Mouse (Mus musculus) fat pad, adult 2 months (tissue): ENCODE results near the gene Lgals7.
A peak's percentile ranks its signal among the peaks of the same experiment; 100 is the strongest.

Experiments
- DNase-seq: peaks from one replicate; pipeline ENCODE4 v3.0.0-alpha.2; 2011; ENCODE audit warnings: low read depth, low spot score; ENCODE audit errors: extremely low read depth

Lgals7 gene

DNA sequence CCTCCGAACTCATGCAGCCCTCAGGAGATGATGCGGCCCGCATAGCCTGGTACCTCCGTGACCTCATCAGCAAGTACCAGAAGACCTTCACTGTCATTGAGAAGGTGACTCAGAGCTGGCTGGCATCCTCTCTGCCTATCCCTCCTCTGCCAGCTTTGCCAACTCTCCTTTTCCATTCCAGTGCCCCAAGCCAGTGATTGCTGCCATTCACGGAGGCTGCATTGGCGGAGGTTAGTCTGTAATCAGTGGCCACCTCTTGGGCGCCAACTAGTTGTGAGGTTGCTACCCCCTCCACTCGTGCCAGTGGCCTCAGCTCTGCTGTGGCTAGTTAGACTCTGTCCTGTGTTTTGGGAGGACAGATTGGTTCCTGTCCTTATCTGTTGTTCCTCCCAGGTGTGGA is 33.8 kb upstream of the Lgals7 start:
- DNase-seq: no peak

DNA sequence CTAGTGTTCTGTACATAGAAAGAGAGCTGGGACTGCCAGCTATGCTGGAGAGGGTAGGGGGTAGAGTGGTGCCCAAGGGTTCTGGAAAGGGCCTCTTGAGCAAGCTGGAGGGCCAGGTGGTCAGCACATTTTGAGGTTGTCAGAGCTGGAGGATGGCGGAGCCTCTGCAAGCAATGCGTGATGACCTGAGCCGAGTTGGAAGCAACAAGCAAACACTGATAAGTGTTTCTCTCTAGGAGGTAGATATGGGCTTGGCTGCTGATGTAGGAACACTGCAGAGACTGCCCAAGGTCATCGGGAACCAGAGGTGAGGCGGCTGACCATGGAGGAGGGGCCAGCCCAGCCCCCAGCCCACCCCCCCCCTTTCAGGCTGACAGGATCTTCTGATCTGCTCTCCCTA is 32.7 kb upstream of the Lgals7 start:
- DNase-seq: no peak

DNA sequence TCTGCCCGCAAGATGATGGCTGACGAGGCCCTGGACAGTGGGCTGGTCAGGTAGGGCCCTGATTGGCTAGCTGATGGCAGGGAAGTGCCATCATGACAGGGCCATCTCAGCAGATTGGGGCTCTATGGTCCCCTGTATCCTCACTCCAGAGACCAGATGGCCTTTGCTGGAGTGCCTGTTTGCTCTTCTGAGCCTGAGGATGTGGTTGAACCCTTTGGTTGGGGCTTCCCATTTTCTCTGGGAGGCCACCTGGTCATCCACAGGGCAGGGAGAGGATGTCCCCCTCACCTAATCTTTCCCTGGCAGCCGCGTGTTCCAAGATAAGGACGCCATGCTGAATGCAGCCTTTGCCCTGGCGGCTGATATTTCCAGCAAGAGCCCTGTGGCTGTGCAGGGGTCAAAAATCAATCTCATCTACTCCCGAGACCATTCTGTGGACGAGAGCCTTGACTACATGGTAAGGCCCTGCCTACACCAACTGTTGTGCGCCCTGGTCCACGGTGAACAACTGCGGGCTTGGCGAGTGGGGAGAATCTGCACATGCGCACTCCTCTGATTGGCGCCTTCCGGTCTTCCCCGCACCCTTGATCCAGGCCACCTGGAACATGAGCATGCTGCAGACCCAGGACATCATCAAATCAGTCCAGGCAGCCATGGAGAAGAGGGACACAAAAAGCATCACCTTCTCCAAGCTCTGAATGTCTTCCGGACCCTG is 32.1 kb upstream of the Lgals7 start:
- no peak for DNase-seq

DNA sequence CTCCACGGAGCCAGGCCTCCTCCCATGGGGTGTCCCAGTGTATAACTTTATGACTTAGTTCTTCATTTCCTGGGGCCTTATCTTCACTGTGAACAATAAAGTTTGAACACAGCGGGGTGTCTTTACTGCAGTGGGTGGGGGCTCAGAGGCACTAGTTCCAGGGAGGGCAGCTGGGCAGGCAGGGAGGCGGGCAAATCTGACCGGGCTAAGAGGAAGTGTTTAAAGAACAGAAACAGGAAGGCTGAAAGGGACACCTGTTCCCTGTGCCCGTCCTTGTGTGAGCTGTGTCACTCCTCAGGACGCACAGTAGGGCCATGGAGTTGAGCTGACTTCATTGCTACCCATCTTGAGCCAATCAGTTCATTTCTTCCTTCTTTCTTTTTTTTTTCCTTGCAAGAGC is 31.5 kb upstream of the Lgals7 start:
- DNase-seq: no peak

DNA sequence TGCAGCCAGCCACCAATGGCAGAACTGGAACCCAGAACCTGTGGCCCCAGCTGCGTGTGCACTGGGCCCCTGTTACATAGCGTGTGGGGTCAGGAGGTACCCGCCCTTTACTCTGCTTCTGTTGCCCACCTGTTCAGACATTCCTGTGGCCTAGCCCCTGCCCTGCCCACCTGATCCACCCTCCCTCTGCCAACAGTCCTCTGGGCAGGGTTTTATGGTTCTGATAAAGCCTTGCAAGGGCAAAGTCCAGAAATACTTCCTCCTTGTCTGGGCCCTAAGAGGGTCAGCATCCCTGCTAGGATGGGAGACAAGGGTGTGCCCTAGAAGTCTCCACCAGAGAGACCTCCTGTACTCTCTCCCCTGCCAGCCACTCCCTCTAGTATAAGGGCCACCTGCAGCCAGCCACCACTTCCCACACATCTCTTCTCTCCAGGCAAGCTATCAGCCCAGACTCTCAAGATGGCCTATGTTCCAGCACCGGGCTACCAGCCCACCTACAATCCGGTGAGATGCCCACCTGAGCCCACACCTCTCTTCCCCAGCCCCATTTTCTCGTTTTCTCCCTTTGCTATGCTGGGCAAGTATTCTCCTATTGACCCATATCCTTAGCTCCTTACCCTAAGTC is 29.8 kb upstream of the Lgals7 start, which contains the start of gene Lgals4:
TSS of gene Lgals4 (plus strand) at position 132 of the 625 bp plus-strand sequence.
- no peak for DNase-seq

DNA sequence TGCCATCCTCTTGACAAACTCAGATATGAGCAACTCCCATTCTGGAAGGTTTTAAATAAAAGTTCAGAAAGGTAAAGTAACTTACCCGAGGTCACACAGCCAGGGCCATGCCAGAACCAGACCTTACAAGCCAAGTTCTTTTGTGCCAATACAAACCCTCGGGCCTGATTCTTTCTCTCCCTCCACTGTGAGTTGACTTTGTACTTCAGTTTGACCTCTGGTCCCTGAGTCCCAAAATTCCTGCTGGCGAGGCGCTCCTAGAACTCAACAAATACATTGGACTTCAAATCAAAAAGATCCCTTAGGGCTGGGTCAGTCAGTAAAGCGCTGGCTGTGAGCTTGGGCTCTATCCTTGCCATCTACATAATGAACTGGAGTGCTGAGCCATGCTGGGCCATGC is 26.7 kb upstream of the Lgals7 start:
- no peak for DNase-seq

DNA sequence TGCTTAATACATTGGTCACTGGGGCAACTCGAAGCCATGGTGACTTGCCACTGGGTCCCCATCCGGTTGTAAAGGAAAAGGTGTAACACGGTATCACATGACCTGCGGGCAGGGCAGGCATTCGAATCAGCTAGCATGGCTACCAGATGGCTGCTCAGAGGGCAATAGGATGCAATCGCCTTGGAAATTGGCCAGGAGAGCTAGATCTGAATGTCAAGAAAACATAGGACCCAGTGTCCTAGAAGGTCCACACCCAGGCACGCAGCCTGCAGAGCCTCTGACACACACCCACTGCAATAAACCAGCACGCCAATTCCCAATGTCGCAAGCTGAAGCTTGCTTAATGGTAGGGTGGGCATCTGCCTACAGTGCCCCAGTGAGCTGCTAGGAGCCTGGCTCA is 25.3 kb upstream of the Lgals7 start:
- DNase-seq: peak; percentile 92

DNA sequence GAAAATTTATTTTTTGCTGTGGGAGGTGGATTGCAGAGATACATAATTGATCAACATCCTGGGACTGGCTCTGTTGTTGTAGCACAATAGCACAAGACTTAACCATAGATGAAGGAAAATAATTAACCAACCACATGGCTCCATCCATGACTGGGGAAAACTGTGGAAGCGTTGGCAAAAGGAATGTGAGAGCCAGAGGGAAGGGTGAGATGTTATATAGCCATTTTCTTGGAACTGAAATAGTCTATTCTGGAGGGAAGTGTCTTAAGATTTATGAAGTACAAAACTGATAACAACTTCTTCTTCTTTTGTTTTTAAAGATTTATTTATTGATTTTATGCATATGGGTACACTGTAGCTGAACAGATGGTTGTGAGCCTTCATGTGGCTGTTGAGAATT is 16.4 kb upstream of the Lgals7 start:
- no peak for DNase-seq

DNA sequence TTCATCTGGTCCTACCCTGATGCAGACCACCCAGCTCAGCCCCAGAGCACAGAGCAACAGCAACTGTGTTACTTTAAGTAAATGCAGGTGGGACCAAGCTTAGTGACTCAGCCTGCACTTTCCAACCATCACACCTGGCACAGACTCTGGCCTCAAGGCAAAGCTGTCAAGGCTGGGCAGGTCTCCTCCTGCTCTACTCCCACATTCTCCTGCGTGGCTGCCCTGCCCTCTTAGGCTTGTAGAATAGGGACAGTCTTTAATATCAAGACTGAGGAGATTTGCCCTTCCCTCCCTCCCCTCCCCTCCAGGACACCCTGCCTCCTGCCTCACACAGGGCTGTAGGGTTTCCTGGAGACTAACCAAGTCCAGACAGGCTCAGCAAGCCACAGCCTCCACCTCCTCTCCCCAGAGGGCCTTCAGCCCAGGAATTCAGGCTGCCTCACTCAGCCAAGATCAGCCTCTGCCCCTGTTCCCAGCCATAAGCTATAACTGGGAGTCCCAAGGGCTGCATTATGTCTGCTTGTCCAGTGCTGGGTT is 13.9 kb upstream of the Lgals7 start:
- DNase-seq: peak; percentile 97

DNA sequence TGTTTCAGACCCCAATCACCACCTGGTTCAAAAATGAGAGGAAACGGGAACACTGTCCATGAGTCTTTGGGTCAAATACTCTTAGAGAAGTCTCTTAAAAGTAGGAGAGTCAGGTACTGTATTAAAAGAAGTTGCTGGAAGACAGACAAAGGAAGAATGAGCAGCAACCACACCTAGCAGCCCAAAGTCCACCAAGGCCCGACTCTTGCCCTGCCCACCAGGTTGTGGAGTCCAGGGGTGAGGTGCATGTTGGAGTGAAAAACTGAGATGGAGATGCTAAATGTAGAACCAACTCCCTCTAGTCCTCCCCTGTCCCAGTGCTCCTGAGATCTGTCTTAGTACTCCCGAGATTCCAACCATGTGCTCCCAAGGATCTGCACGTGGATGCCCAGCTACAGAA is 13.0 kb upstream of the Lgals7 start:
- DNase-seq: no peak

DNA sequence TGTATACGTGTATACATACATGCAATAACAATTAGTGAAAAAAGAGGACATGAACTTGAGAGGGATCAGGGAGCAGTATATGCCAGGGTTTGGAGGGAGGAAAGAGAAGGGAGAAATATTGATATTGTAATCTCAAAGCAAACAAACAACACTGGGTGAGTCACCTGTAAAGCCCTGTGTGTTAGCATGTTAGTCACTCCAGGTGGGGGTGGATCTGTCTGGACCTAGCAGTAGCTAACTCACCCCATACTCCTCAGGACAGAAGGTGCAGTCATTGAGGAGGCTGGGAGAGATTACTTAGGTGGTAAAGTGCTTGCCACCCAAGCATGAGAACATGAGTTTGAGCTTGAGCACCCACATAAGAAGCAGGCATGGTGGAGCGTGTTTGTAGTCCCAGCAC is 3.7 kb upstream of the Lgals7 start:
- DNase-seq: no peak

DNA sequence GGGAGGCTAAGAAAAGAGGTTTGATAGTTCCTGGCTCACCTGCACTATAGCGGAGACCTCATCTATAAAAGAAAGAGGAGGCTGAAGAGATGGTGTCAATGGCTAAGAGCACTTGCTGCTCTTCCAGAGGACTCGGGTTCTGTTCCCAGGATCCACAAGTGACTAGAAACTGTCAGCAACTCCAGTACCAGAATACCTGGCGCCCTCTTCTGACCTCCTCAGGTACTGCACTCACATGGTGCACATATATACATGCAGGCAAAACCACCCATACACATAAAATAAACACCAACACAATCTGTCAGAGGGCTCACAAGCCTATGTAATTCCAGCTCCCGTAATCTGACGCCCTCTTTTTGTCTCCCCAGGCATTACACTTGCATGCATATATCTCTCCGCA is 2.8 kb upstream of the Lgals7 start:
- DNase-seq: no peak

DNA sequence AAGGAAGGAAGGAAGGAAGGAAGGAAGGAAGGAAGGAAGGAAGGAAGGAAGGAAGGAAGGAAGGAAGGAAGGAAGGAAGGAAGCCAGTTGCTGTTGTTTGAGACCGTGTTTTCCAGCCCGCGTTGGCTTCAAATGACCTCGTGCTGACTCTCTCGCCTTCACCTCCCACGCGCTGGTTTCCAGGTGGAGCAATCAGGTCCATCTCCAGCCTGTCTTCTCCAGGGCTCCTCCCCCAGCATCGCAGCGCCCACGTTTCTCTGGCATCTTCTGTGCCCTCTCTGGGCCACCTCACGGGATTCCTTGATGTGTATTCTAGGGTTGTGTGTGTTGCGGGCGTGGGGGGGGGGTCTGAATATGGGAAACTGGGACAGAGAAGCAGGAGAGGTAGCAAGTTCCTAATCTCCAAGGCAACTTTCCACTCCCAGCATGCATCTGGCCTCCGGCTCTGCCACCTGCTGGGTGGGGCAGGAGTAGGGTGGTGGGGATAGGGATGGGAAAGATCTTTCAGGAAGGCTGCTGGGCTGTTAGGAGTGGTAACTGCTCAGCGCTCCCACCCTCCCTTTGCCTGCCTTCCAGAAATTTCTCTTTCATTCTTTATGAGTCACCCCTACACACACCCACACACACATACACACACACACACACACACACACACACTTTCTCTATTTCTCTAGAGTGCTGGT is 695 bp upstream of the Lgals7 start:
- peak; percentile 58 for DNase-seq

DNA sequence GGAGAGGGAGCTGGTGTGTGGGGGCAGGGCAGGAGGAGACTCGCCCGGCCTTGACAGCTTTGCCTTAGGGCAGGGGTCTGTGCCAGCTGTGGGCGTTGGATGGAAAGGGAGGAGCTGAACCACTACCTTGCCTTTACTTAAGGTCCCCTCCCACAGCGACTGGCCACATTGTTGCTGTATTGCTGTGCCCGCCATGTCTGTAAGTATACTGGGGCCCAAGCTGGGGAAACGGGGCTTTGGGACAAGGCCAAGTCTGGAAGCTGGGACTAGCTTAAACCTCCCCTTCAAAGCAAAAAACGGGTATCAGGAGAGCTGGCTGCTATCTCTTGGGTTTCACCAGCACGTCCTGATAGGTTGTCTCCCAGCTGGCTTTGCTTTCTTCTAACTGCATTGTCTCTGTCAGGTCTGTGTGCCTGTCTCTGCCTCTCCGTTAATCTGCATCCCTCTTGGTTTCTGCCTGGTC is 666 bp downstream of the Lgals7 start:
- DNase-seq: peak; percentile 68

DNA sequence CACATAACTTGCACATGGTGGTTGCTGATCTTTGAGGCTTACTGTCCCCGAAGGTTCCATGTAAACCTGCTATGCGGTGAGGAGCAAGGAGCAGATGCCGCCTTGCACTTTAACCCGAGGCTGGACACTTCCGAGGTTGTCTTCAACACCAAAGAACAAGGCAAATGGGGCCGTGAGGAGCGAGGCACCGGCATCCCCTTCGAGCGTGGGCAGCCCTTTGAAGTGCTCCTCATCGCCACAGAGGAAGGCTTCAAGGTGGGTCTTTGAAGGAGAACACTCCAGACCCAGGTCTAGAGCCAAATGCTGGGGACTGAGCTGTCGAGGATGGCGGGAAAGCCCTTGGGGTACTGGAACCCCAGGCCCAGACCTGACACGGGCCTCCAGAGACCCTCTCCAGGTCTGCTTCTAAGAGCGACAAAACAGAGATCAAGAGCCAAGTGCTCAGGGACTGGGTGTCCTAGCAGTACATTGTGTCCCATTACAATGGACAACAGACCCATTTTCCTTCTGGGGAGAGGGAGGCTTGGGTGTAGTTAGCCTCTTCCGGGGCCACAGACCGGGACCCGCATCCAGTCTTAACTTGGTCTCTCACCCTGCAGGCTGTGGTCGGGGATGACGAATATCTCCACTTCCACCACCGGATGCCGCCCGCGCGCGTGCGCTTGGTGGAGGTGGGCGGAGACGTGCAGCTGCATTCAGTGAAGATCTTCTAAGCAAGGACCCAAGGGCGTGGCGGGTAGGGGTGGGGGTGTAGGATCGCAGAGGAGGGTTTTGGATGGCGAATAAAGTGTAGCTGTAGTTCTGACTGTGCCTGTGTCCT is 2.0 kb downstream of the Lgals7 start:
- no peak for DNase-seq

DNA sequence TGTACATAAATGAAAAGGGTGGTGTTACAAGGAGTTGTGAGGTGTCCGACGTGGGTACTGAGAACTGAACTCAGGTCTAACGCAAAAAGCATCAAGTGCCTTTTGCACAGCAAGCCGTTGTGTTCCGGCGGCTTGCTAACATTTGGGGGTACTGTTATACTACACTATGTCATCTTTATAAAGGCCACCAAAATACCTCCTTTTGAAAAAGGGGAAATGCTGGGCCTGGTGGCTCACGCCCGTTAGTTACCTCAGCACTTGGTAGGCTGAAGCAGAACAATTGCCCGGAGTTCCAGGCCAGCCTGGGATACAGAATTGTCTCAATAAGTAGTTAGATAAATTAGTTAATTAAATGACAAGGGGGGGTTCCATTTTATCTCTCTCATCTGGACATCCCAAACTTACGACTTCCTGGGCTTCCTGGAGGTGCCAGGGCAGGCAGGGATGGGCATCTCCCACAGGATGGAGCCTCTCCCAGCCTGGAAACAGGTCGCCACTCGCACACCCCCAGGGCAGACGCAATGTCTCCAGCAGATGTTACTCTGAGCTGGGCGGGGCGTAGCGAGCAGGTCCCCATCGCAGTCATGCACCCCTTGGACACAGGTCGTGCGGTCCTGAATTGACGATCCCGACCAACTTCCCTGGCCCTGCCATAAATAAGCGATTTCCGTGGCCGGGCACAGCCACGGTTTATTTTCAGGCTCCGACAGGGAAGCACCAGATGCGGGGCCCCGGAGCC is 3.3 kb downstream of the Lgals7 start:
- DNase-seq: peak; percentile 73

DNA sequence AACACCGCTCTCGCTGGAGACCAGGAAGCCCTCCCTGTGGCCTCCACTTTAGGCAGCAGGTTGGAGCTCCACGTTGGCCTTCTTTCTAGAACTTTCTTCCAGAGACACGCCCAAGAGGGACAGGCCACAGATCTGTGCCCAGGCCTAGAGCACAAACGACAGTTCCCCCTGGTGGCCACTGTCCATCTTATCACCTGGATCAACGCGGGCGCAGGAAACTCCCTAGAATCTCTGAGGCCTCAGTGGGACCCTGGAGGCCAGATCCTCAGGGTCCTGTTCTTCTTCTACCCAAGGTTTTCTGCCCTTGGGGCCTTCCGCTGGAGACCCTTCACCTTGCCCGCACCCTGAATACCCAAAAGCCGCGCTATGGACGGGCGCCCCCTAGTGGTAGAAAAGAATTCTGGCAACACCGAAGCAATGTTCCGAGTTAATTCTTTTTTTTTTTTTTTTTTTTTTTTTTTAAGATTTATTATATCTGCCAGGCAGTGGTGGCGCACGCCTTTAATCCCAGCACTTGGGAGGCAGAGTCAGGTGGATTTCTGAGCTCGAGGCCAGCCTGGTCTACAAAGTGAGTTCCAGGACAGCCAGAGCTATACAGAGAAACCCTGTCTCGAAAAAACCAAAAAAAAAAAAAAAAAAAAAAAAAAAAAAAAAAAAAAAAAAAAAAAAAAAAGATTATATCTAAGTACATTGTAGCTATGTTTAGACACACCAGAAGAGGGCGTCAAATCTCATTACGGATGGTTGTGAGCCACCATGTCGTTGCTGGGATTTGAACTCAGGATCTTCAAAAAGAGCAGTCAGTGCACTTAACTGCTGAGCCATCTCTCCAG is 4.1 kb downstream of the Lgals7 start:
- peak; percentile 74 for DNase-seq

DNA sequence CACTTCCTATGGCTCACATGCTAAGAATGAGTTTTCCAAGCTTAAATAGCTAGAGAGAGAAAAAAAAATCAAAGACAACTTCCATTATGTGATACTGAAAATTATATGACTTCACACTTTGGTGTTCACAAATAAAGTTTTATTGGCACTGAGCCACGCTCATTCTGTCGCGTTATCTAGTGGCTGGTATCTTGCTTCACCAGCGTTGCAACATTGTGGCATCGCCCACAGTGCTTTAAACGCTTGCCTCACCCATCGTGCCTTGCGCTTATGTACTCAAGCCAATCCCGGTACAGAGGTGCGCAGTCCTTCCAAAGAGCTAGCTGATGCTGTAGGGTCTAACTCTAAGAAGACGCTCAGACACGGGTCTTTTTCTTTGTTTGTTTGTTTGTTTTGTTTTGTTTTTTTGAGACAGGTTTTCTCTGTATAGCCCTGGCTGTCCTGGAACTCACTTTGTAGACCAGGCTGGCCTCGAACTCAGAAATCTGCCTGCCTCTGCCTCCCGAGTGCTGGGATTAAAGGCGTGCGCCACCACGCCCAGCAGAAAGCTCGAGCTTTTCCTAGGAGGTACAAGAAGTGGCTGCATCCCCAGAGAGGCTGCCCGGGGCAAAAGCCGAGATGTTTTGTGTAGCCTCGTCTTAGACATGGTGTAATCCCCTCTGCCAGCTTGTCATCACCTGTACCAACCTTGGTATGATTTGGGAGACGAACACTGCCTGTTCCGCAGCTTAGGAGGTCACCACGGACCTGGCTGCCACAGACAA is 7.4 kb downstream of the Lgals7 start:
- no peak for DNase-seq

DNA sequence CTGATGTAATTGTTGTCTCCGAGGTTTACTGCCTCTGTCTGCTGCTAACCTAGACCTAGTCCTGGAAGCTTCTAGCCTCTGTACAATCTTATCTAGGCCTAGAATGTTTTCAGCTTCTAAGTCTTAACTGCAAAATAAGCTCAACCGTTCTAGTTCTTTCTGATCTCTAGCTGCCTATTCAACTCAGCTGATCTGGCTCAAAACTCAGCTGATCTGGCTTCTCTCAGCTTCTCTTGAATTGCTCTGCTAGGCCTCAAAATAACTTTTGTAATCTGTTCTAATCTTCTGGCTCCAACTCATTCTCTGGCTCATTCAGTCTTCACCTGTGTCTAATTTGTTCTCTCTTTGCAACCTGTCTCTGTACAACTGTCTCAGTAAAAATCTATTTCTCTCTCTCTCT is 10.9 kb downstream of the Lgals7 start:
- DNase-seq: no peak
